26 mouse cellular contexts compared by ENCODE assay signal in the genomic region with DNA sequence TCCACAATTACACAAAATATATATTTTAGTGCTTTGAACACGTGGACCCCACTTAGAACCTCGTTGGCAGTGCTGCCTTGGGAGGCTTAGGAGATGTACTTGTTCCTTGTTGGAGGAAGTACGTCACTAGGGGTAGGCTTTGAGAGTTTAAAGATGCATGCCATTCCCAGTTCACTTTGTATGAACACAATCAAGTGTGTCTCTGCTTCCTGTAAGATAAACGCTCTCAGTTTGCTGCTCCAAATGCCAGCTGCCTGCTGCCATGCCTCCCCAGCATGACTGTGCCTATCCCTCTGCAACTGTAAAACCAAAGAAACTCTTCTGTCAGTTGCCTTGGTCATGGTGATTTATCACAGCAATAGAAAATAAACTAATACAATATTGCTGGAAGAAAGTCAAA. TPM values are rescaled to one million over a fixed set of nuclear protein-coding genes. Genes with fewer than 3 reads are reported as not detected.
"Had no signal": no experiment of that assay in that cellular context is flagged by ENCODE, and none has a peak within 500 bp of the region (broad histone marks: within the 10 kb centered on the region; RNA-seq: fewer than 3 reads in every experiment).

No protein-coding gene starts in this region.

- H3K9me3 ChIP-seq: liver, embryonic 13.5 days had no signal

- H3K4me2 ChIP-seq: liver, embryonic 13.5 days had no signal

- ATAC-seq: intestine, embryonic 16.5 days had no signal

- DNase-seq: kidney, adult 18-20 months; kidney, adult 9 months; kidney, postnatal 10 days; kidney, postnatal 36 days; layer of hippocampus, postnatal 36 days; liver, embryonic 13.5 days; lung, adult 2 months; lung, postnatal 14 days; lung, postnatal 4 days; midbrain, embryonic 14.5 days; right cerebral cortex, adult 18-20 months; right cerebral cortex, postnatal 14 days; right cerebral cortex, postnatal 4 days; thymus, adult 2 months; thymus, postnatal 14 days had no signal

- H3K27ac ChIP-seq: left cerebral cortex, adult 2 months; liver, embryonic 13.5 days; stomach, postnatal 0 days had no signal

- H3K36me3 ChIP-seq: liver, embryonic 13.5 days had no signal

- H3K4me3 ChIP-seq: left cerebral cortex, adult 2 months; liver, embryonic 13.5 days had no signal

- H3K9ac ChIP-seq: liver, embryonic 13.5 days had no signal

- H3K27me3 ChIP-seq: liver, embryonic 13.5 days had no signal

RNA-seq across cellular contexts. Expression of a gene that starts 10.7 kb away (rescaled TPM):
- total RNA-seq: liver, adult 2 months had no signal
- polyA plus RNA-seq: limb, embryonic 11.5 days; limb, embryonic 14.5 days; liver, adult 2 months; liver, embryonic 13.5 days; liver, embryonic 16.5 days; lung, adult 2 months; lung, embryonic 16.5 days; neural tube, embryonic 11.5 days; stomach, embryonic 14.5 days; thymus, adult 2 months had no signal

RNA-seq across cellular contexts. Expression of a gene that starts 26.5 kb away (rescaled TPM):
- total RNA-seq: left cerebral cortex, postnatal 36 days; liver, adult 2 months had no signal
- polyA plus RNA-seq: intestine, embryonic 16.5 days; limb, embryonic 11.5 days; liver, adult 2 months; liver, embryonic 13.5 days; midbrain, embryonic 14.5 days; stomach, embryonic 14.5 days; stomach, postnatal 0 days had no signal

RNA-seq across cellular contexts. Expression of a gene that starts 57.9 kb away (rescaled TPM):
- total RNA-seq: left cerebral cortex, postnatal 36 days had no signal
- polyA plus RNA-seq: thymus, adult 2 months had no signal
